Mouse (Mus musculus) bone marrow, adult 2 months (tissue): ENCODE measurements around the gene Gm9821.

ENCODE experiments used
- CTCF ChIP-seq: fragments of 200-500 bp; IDR thresholded peaks from 2 replicates; pipeline ENCODE4 v1.5.1; 2011; ENCODE audit warnings: low read length, control low read depth; ENCODE audit not compliant: control insufficient read depth, insufficient read depth
- POLR2A ChIP-seq: fragments of 200-500 bp; IDR thresholded peaks from 2 replicates; pipeline ENCODE4 v1.6.1; 2011; ENCODE audit warnings: low read depth, mild to moderate bottlenecking, control low read depth, low read length, borderline replicate concordance; ENCODE audit not compliant: control insufficient read depth

- TF ChIP-seq POLR2A (no peak), CTCF (no peak)
These were observed 33.0 kb downstream of the Gm9821 start for GRCm38 (mm10) chr2:91978547-91978946.
